Mouse (Mus musculus) spleen, embryonic (tissue): ENCODE data around the gene Isl2.

ENCODE experiments used
- CTCF ChIA-PET: fragments of 350-600 bp; sonication (Branson Sonifier 250); formaldehyde crosslinking; loops from one replicate; lab custom pipeline; 2022; lab: Charles Lee

Isl2 gene

GRCm38 (mm10) chr9:55546176-55547010 lies 7.9 kb downstream of the Isl2 start:
- CTCF ChIA-PET, result no interaction called here

- CTCF ChIA-PET, result no interaction called here
Measured at GRCm38 (mm10) chr9:55548871-55549270, 10.4 kb downstream of the Isl2 start.

- CTCF ChIA-PET, result no interaction called here
Measured at GRCm38 (mm10) chr9:55549302-55549890, 10.9 kb downstream of the Isl2 start.

- CTCF ChIA-PET, result no interaction called here
Measured at GRCm38 (mm10) chr9:55554986-55555385, 16.5 kb downstream of the Isl2 start.

GRCm38 (mm10) chr9:55560960-55561359 lies 22.5 kb downstream of the Isl2 start:
- CTCF ChIA-PET, result no interaction called here

GRCm38 (mm10) chr9:55568466-55569159 lies 30.1 kb downstream of the Isl2 start:
- CTCF ChIA-PET, result no interaction called here

- CTCF ChIA-PET, result no interaction called here
Measured at GRCm38 (mm10) chr9:55571071-55571470, 32.6 kb downstream of the Isl2 start.

- CTCF ChIA-PET, result no interaction called here
Measured at GRCm38 (mm10) chr9:55576571-55576970, 38.1 kb downstream of the Isl2 start.

GRCm38 (mm10) chr9:55581414-55581813 lies 42.9 kb downstream of the Isl2 start:
- CTCF ChIA-PET, result no interaction called here

GRCm38 (mm10) chr9:55586141-55586540 lies 47.7 kb downstream of the Isl2 start:
- CTCF ChIA-PET, result no interaction called here
